Mouse (Mus musculus): Measurements from ENCODE around the gene Ackr3.

Gene Ackr3

DNA sequence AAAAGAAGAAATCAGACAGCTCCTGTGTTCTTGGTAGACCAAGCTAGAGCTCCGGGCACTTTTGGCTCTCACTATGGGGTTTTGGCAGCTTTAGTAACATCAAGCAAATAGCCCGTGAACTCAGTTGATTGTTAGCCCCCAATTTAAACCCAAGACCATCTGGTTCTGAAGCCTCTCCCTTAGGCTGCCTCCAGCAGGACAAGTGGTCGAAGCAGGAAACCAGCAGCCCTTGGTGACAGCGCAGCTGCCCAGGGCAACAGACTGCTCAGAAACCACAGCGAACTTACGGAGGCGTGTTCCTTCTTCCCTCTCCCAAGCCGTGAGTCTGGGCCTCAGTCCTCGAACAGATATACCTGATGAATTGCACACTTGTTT is 24.5 kb downstream of the Ackr3 start:
- DNase-seq (ENCODE audit: inconsistent ontology term): no peak

DNA sequence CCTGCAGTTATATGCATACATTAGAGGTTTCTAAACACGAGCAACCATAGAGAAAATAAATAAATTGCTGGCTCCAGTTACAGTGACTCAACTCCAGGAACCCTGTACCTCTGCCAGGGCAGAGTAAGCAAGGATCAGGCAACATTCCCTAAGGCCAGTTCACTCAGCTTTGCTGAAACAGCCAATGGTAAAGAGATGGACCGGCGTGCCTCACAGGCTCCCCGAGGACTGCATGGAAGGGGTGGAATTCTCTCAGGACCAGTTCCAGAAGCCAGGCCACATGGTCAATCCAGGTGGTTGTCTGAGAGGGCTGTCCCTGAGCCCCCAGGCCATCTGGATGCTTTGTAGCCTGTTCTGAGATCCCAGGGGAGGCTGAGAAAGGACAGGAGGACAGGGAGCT is 26.8 kb downstream of the Ackr3 start:
- no peak for DNase-seq (ENCODE audit: inconsistent ontology term)

DNA sequence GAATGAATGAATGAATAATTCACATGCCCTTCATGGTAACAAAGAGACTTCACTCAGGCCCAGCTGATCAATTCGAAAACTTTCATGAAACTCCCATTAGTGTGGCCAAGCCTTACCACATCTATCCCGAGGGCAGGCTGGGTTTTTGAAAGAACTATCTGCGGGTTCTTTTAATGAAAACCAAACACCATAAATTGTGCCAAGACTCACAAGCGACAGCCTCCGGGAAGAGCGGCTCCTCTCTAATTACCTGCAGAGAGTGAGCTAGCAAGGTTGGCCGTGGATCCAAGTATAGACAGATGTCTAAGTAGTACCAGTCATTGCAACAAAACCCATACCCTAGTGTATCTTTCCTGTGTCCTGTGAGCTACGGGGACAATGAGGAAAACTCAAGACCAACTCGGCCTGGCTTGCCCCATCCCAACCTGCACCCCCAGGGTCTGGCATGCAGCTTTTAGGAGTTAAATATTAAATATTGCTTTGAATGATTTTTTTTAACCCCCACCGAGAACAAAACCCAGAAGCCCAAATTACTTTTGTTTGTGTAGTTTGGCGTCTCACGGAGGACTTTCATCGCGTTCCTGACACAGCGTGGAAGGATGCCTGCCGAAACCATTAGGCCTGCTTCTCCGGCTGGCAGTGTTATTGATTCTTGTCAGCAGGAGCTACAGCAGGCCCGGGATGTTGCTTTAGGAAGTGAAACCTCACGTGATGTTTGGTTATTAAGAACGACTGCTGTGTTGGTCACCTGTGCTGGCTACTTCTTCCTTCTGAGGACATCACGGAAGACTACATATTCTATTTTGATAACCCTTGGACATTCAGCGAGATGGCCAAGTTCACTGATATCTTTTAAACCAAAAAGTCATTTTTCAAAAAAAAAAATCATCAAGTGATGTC is 28.1 kb downstream of the Ackr3 start:
- DNase-seq (ENCODE audit: inconsistent ontology term): no peak

GRCm38 (mm10) chr1:90232491-90232885 is 28.7 kb downstream of the Ackr3 start:
- no peak for DNase-seq (ENCODE audit: inconsistent ontology term)

- no peak for DNase-seq (ENCODE audit: inconsistent ontology term)
Observed at GRCm38 (mm10) chr1:90234620-90235054, 30.9 kb downstream of the Ackr3 start.

DNA sequence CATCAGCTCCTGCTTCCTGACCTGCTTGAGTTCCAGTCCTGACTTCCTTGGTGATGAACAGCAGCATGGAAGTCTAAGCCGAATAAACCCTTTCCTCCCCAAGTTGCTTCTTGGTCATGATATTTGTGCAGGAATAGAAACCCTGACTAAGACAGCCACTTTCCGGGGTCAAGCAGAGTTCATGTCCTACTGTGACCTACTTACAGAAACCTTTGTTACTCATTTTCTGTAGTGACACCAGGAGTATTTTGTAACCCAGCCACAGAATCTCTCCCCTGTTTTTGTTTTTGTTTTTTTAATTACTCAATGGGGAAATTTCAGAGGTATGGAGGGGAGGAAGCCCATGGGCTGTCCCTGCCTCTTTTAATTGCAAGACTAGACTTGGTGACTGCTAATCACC is 32.9 kb downstream of the Ackr3 start:
- no peak for DNase-seq (ENCODE audit: inconsistent ontology term)

DNA sequence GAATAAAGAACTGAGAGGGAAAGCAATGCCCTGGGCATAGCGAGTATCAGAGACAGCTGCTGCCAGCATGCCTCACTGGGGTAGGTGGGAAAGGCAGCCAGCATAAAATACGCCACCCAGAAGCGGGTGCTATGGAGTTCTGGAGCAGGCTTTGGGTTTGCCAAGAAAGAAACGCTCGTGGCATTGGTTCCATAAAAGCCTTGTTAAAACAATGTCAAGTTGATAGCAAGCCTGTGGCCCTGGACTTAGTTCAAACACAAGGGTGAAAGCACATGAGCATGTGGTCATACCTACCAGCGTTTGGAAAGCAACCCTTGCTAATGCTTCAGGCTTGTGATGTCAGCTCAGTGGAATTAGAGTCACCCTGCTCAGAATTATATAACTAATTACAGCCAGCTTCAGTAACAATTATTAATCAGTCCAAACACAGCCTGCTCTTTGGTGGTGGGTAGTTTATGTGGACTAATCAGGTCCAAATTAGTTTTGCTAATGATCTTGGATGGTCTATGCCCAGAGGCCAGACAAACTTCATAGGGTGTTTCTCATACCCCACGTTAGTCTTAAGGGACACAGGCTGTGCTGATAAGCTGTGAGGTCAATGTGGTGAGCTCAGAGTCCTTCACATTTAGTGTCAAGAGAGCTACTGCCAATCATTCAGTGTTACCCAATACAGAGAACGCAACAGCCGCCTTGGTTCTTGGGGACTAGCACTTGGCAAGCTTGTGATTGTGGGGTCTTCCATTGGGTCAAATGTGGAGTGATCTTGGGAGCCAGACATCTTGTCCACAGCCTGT is 34.5 kb downstream of the Ackr3 start:
- DNase-seq (ENCODE audit: inconsistent ontology term): peak; percentile 86

DNA sequence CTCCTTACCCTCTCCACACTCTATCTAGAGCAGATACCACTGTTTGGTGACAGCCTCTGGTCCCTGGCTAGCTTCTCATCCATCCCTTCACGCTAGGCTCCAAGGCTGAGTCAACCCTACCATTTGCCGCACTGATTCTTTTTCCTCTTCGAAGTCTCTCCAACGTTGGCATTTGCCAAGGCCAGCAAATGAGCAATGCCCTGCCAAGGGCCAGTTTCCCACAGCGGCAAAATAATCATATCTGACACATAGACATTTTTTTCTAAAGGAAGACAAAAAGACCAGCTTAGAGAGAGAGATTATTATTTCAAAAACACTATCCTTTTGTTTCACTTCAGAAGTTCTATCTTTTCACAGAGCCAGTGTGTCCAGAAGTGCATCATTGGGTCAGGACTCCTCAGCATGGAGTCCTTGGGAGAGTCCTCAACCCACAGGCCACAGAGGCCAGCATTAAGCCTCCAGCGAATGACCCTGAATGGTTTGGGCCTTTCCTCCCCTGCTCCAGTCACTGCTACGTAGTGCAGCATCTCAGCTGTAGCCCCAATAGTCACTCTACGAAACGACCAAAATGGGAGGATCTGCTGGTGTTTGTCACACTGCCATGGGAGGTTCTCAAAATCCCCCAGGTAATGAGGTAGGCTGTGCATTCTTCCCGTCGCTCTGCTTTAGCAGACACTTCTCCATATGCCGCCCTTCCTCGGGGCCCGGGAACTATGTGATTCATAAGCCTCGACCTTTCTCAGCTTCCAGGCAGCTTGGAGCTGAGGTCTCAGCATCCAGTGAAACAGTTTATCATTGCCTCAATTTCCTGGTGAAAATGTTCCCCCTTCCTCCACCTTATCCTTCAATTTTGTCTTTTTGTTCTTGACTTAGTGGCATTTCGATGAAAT is 35.8 kb downstream of the Ackr3 start:
- peak; percentile 92 for DNase-seq (ENCODE audit: inconsistent ontology term)

- DNase-seq (ENCODE audit: inconsistent ontology term): no peak
Observed at GRCm38 (mm10) chr1:90240287-90240686, 36.5 kb downstream of the Ackr3 start.

DNA sequence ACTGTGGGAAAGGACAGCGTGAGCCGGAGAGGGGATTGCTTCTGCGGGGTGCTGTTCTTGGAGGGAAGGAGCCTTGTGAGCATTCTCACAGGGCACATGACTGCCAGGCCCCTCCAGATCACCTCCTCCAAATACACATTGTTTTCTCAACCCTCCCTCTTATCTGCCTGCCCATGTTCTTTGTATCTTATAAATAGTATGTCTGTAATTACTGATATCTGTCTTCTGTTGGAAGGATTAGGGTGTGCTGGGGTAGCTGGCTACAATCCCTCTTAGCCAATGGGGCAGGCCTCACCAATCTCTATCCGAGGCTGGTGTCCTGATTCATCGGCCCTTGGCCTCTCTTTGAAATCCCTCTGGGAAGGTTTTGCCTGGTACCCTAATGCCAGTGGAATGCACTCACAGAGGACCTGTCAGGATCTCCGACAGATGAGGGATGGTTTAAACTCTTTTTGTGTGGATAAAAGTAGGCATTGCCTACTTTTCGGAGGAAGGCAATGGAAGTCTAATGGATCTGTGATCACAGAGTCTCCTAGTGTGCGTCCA is 38.7 kb downstream of the Ackr3 start:
- no peak for DNase-seq (ENCODE audit: inconsistent ontology term)

- no peak for DNase-seq (ENCODE audit: inconsistent ontology term)
Observed at GRCm38 (mm10) chr1:90244537-90244936, 40.8 kb downstream of the Ackr3 start.

- no peak for DNase-seq (ENCODE audit: inconsistent ontology term)
Observed at GRCm38 (mm10) chr1:90245533-90245932, 41.8 kb downstream of the Ackr3 start.

GRCm38 (mm10) chr1:90246035-90246434 is 42.3 kb downstream of the Ackr3 start:
- DNase-seq (ENCODE audit: inconsistent ontology term): no peak

- no peak for DNase-seq (ENCODE audit: inconsistent ontology term)
Observed at GRCm38 (mm10) chr1:90246800-90247199, 43.0 kb downstream of the Ackr3 start.

- no peak for DNase-seq (ENCODE audit: inconsistent ontology term)
Observed at GRCm38 (mm10) chr1:90247234-90247633, 43.5 kb downstream of the Ackr3 start.

- DNase-seq (ENCODE audit: inconsistent ontology term): no peak
Observed at GRCm38 (mm10) chr1:90247756-90248541, 44.2 kb downstream of the Ackr3 start.

DNA sequence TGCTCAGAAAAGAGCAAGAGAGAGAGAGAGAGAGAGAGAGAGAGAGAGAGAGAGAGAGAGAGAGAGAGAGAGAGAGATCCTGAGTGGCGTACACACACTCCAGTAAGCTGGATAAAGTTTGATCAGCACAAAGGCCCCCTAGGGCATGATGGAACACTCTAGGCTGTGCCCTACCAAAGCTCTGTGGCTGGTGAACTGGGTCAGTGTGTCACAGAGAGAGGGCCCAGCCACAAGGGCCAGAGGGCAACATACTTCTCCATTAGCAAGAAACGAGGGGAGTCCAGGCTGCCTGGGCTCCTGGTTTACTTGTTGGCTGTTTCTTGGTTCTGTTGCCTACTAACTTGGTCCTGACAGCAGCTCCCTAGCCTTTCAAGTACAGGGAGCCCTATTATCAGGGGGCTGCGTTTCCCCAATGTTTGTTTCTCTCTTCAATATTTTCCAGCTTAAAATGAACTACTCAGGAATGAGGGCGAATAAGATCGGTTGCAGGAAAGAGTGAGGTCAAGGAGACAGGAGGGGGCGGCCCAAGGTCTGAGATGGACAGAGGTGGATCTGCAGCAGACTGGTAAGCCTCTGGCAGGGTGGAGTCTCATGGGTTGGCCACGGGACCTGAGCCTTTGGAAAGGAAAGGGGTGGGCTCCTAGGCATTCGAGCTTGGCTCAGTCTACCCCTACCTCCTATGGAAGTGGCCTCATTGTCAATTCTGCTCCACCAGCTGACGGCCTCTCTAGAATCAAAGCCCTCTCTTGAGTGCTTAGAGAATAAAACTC is 45.4 kb downstream of the Ackr3 start:
- peak; percentile 50 for DNase-seq (ENCODE audit: inconsistent ontology term)

- no peak for DNase-seq (ENCODE audit: inconsistent ontology term)
Observed at GRCm38 (mm10) chr1:90250419-90250818, 46.6 kb downstream of the Ackr3 start.

GRCm38 (mm10) chr1:90251156-90251555 is 47.4 kb downstream of the Ackr3 start:
- DNase-seq (ENCODE audit: inconsistent ontology term): no peak

DNA sequence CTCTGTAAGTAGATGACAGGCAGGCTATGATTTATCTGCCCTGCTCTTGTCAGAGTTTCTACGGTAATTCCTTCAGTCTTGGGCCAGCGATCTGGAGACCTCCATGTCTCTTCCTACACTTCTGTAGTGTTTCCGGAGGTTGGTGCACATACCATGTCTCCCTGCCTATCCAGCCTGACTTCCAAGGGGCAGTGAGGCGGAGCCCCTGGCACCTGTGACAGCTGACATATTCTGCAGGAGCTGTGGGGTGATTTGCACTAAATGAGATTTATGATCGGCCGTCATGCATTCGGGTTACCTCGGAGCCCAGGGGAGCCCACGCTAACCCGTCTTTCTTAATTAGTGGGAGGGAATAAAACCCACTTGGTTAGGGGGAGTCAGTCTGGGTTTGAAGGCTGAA is 49.7 kb downstream of the Ackr3 start:
- DNase-seq (ENCODE audit: inconsistent ontology term): no peak
